Mouse (Mus musculus) monocyte, adult 2 months (primary cell): Measurements from ENCODE around the gene Ush2a.
A peak's percentile ranks its signal among the peaks of the same experiment; 100 is the strongest.

Experiments
- DNase-seq, 2 experiments: peaks; one replicate each; pipeline ENCODE4 v3.0.0; 2022; ENCODE audit warnings: low spot score in 2 of 2, low read depth in 1 of 2

Gene Ush2a

GRCm38 (mm10) chr1:189001815-189002214, 740.0 kb downstream of the Ush2a start:
- DNase-seq, result no peak

- no peak for DNase-seq
Measured at GRCm38 (mm10) chr1:189004774-189005173, 743.0 kb downstream of the Ush2a start.

GRCm38 (mm10) chr1:189006267-189006666, 744.4 kb downstream of the Ush2a start:
- no peak for DNase-seq

GRCm38 (mm10) chr1:189006826-189007225, 745.0 kb downstream of the Ush2a start:
- DNase-seq, result no peak

GRCm38 (mm10) chr1:189007239-189007979, 745.6 kb downstream of the Ush2a start, which contains the start of gene Kctd3:
Gene Kctd3, minus strand, starts transcription at chr1:189007841.
- peak; percentile 61 to 81 for DNase-seq

- DNase-seq, result no peak
Measured at GRCm38 (mm10) chr1:189007980-189008324, 746.1 kb downstream of the Ush2a start.

GRCm38 (mm10) chr1:189010671-189011070, 748.8 kb downstream of the Ush2a start:
- no peak for DNase-seq

GRCm38 (mm10) chr1:189012846-189013586, 751.2 kb downstream of the Ush2a start:
- no peak for DNase-seq

GRCm38 (mm10) chr1:189013587-189013921, 751.7 kb downstream of the Ush2a start:
- no peak for DNase-seq
